Mouse (Mus musculus): ENCODE data around the gene Mlxipl.

Gene Mlxipl

DNA sequence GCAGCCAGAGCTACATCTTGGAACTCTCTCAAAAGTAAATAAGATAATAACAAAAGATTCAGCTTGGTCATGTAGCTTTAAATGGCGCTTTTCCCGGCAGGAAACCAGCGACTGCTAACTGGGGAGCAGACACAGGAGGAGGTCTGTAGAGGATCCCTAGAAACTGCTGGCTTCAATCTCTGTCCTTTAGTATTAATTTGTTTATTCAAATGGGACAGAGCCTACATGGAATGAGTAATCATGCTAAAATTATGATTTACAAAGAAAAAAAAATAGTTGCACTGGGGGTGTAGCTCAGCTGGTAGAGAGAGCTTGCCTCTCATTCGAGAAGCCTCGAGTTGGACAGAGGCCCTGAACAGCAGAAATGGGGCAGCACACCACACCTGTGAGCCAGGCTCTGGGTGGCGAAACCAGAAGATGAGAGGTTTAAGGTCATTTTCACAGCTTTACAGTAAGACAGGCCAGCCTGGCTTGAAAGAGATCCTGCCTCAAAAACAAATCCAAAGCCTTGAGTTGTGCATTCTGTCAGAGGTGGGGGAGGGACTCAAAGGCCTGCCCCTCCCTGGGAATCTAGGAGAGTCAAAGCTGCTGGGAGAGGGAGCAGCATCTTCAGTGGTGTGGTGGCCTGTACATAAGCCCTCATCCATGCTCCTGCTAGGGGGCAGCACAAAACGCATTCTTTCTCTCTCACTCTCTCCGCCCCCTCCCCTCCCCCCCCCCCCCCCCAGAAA is 93.6 kb downstream of the Mlxipl start:
- no peak for DNase-seq (ENCODE audit: low read depth, low spot score)

DNA sequence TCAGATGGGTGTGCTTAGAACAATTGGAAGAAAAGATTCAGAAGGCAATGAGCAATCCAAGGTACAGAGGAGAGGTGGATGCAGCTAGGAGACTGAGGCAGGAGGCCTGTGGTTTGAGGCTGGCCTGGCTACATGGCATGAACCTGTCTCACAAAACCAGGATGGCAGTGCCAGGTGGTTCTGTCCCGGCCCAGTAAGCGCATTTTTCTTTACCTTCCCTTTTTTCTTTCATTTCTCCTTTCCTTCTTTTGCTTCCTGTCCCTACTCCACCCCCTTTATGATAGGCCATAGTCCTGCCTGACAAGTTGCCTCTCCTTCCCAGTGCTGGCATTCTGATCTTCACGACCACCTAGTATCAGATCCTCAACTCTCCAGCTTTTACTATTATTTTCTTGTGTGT is 95.3 kb downstream of the Mlxipl start:
- DNase-seq (ENCODE audit: low read depth, low spot score) = no peak

DNA sequence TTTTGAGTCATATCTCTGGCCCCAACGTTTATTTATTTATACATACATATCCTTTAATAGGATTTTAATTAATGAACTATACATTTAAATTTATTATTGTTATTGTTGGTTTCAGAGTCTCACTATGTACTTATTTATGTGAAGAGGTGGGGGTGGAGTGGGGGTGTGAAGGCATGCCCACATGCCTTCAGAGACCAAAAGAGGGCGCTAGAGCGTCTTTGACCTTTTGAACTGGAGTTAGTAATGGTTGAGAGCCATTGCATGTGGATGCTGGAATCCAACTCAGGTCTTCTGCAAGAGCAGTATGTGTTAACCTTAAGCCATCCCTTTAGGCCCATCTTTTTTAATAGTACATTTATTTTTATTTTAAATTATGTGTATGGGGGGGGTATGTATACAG is 95.9 kb downstream of the Mlxipl start:
- peak; percentile 70 for DNase-seq (ENCODE audit: low read depth, low spot score)

DNA sequence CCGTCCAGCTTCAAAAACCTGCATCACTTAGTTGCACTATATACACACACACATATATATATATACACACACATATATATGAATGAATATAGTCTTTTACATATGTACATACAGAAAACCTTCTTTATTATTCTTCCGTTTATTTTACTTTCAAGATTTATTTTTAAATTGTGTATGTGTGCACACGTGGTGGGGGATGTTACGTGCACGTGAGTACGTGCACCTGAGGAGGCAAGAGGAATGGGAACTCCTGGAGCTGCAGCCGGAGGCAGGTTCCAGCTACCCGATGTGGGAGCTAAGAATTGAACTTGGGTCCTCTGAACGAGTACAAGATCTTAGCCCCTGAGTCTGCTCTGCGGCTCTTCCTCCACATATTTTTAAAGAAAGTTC is 96.5 kb downstream of the Mlxipl start:
- DNase-seq (ENCODE audit: low read depth, low spot score) = no peak

DNA sequence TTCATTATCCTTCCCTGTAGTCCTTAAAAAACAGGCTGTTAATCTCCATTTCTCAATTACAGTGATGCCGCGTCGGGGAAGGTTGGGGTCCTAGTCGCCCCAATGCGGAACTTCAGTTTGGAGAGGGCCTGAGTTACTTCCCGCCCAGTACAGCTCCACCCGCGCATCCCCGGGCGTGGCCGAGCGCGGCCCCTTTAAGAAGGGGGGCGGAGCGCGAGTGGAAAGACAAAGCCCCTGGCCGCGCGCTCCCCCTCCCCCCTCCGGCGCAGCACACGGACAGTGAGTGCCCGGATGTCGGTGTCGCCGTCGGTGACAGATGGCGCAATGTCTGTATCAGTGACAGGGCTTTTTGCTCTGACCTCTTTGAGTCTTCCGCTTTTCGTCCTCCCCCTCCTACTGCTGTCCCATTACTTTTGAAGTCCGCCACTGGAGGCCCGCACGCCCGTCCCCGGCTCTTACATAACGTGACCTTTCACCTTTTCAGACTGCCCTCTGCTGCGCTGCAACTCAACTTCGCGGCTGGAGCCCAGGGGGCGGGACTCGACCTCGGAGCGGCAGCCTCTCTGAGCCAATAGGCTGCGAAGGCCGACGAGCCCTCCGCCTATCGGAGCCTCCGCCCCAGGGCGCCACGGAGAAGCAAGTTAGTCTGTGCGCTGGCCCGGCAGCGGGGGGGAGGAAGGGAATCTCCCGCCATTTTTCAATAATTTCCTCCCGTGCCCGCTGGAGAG is 97.1 kb downstream of the Mlxipl start, which contains the start of gene Baz1b:
Gene Baz1b, plus strand, starts transcription at position 644 of the 728 bp plus-strand sequence.
- DNase-seq (ENCODE audit: low read depth, low spot score) = peak; percentile 98

DNA sequence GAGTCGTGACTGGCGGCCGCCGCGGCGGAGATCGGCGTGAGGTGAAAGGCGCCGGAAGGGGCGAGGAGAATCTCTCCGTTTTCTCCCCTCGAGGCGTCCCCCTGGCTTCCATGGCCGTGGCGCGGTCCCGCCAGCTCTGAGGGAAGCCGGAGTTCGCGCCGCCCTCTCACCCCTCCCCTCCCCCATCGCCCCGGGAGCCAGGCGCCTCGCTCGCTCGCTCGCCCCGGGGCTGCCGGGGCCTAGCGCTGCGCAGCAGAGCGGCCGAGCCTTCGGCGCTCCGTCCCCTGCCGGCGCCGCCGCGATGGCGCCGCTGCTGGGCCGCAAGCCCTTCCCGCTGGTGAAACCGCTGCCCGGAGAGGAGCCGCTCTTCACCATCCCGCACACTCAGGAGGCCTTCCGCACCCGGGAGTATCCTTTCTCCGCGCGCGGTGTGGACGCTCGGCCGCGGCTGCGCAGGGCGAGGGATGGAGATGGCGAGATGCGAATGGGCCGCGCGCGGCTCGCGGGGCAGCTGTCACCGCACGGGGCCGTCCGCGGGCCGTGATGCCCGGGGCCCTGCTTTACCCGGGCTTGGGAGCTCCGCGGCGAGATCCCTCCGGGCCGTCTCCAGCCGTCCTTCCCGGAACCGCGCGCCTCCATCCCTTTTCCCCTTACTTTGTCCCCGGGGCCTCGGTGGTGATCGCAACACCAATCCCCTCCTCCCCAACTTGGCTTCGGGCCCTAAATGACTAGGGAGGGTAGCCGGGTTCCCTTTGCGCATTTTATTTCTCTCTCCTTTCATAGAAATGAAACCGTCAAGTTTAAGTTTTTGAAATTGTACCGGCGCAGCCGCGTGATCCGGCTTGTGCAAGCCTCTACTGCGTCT is 97.9 kb downstream of the Mlxipl start:
- DNase-seq (ENCODE audit: low read depth, low spot score) = no peak

All from CD4-positive helper T cell, adult 2 months (primary cell).